Mouse (Mus musculus) stomach, embryonic 14.5 days (tissue): Measurements from ENCODE around the gene Clec4a1. TPM values are rescaled to one million over a fixed set of nuclear protein-coding genes. Genes with fewer than 3 reads are reported as not detected.

ENCODE experiments used
- polyA plus RNA-seq: library from polyadenylated mRNA; unstranded; fragments of >200 nt; fragmentation: Nextera tagmentation; extraction: Ambion mirVana; gene quantifications from 2 replicates; pipeline ENCODE4 v1.2.1, GENCODE M21; 2014

The Clec4a1 gene
- polyA plus RNA-seq, 1 experiment from 2014 or later: 4.2 TPM

Other genes starting within 250 kb of the Clec4a1 start
- 0.13 and 0.32 TPM in 2 replicates for gene Nanog, start 214.4 kb upstream of the Clec4a1 start, polyA plus RNA-seq
- 12.8 and 14.2 TPM in 2 replicates for gene Slc2a3, start 120.2 kb upstream of the Clec4a1 start, polyA plus RNA-seq
- gene Foxj2, start 101.9 kb upstream of the Clec4a1 start, polyA plus RNA-seq: 6.7 and 7.9 TPM in 2 replicates
- 2.9 and 3.1 TPM in 2 replicates for gene C3ar1, start 65.7 kb upstream of the Clec4a1 start, polyA plus RNA-seq
- gene Necap1, start 47.4 kb upstream of the Clec4a1 start, polyA plus RNA-seq: 53.9 and 54.3 TPM in 2 replicates
- 2.6 and 4.2 TPM in 2 replicates for gene Clec4a3, start 30.7 kb downstream of the Clec4a1 start, polyA plus RNA-seq
- gene Clec4a4, start 68.5 kb downstream of the Clec4a1 start, polyA plus RNA-seq: not detected in 2 replicates
- 0.39 TPM in 1 of 2 replicates, not detected in the other for gene Clec4b1, start 128.1 kb downstream of the Clec4a1 start, polyA plus RNA-seq
- gene Clec4a2, start 184.6 kb downstream of the Clec4a1 start, polyA plus RNA-seq: 3.4 and 4.5 TPM in 2 replicates